Mouse (Mus musculus) hindlimb bud, embryonic 11.5 days (tissue): ENCODE results near the gene Smad6.
A peak's percentile ranks its signal among the peaks of the same experiment; 100 is the strongest.

Source experiments
- DNase-seq: peaks from one replicate; pipeline ENCODE4 v3.0.0-alpha.2; 2012; ENCODE audit warnings: low read depth, low spot score; ENCODE audit errors: extremely low spot score

Smad6 gene

DNA sequence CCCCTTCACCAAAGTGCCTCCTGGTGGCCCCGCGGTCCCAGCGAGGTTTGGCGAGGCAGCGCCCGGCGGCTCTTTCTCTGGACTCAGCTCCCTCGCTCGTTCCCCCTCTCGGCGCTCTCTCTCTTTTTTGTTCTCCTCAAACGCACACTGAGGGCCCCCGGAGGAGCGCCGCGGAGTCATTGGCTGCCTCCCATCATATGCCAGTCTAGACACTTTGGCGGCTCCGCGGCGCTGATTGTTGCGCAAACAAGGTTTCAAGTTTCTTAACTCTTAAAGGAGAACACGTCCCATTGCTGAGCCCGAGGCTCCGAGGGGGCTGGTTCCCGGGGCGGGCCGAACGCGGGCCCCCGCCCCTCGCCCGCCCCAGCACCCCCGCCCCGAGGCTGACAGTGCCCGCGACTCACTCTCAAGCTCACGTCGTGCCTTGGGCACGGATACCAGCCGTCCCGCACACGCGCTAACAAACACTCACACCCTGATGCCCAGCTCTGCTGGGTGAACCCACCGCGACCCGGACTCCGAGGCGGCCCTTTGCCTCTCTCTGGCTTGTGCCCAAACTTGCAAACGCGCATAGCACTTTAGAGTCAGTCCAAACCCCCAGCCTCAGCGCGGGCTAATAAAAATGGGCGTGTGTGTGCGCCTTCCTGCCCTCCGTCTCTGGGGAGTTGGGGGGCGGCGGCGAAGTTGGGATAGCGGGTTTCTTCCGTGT is at the start of gene Smad6:
Gene Smad6, minus strand, starts transcription at position 207 of the 709 bp plus-strand sequence.
- DNase-seq = peak; percentile 85

- DNase-seq = no peak
Observed at GRCm38 (mm10) chr9:64070674-64071073, 48.8 kb upstream of the Smad6 start.

- no peak for DNase-seq
Observed at GRCm38 (mm10) chr9:64069131-64069530, 47.3 kb upstream of the Smad6 start.

GRCm38 (mm10) chr9:64068571-64068970 is 46.7 kb upstream of the Smad6 start:
- no peak for DNase-seq

DNA sequence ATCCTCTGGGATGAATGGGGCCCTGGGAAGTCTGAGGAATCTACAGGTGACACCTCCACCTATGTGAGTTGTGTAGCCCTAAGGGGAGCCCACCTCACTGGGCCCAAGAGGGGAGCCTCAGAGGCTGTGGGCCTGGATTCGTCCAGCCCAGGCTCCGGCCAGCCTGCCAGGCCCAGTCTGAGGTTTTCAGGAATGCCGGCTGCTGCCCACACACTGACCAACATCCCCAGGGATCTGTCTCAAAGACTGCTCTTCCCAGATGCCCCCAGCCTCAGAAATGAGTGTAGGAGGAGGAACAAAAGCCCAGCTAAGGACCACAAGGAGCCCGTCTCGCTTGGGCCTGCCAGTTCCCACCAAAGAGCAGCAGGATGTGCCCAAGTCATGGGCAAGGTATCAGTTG is 45.9 kb upstream of the Smad6 start:
- DNase-seq = no peak

- no peak for DNase-seq
Observed at GRCm38 (mm10) chr9:64060033-64060539, 38.2 kb upstream of the Smad6 start.

DNA sequence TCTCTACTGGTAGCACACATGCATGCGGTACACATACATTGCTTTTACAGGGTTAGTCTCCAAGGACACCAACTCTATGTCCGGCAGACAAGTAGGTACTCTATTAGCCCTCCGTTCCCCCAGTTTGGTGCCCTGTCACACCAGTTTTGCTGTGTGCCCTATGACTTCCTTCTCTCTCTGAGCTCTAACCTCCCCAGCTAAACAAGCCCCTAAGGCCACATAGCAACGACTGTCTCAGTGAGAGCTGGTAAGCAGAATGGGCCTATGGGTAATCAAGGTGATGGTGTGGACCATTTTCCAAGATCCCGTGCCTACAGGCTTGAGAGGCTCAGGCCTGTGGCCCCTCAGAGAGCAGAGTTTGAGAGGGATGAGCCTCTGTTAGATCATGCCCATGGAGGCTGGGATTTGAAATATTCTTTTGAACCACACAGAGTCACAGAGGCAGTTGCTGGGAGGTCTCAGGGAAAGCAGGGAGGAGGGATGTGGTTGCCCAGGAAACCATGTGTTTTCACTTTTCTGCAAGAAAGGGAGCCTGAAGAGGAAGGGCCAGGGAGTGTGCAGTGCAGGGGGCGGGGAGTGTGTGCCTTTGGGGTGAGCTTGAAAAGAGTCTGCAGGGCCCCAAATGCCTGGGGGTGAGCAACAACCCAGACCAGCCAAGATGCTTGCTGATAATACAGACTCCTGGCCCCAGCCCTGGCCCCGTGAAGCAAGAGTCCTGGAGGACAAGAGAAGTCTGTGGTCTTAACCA is 36.2 kb upstream of the Smad6 start:
- DNase-seq = no peak

DNA sequence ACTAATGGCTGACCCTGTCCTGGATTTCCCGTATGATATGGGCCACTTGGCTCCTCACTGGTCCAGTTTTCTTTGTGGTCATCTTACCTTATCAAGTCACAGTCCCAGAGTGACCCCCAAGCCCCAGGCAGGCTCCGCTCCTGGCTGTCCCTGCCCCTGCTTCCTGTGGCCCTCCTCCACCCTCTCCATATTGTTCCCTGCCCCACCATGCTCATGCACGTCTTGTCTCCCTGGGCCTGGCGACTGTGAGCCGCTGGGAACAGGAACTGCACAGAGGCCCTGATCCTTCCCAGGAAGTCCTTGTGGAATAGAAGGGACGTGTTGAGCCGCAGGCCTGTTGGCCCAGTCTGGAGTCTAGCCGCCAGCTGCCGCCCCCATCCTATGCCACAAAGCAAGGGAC is 33.3 kb upstream of the Smad6 start:
- DNase-seq = no peak

- DNase-seq = no peak
Observed at GRCm38 (mm10) chr9:64053786-64054185, 31.9 kb upstream of the Smad6 start.

GRCm38 (mm10) chr9:64051241-64051640 is 29.4 kb upstream of the Smad6 start:
- DNase-seq = no peak

DNA sequence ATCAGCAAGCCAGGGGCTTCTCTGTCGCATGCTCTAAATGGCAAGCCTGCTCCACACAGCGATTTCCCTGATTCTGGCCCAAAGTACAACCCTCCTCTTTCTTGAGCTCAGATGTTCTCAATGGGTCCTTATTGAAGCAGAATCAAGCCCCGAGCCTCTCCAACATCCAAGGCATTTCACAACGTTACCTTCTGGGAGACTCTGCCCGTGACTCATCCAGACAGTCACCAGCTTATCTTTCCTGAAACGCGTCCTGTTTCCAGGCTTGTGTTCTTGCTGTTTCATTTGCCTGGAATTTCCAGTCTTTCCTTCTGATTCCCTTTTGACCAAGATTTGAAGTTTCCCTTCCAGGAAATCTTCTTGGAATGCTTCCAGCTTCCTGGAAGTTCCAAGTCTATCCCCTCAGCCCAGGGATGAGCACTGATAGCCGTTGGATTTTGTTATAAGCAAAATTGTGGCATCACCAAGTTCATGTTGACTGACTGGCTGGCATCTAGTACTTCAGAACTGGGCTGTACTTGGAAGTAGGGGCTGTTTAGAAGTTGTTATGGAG is 28.7 kb upstream of the Smad6 start:
- no peak for DNase-seq

GRCm38 (mm10) chr9:64049471-64050380 is 27.9 kb upstream of the Smad6 start:
- DNase-seq = no peak

- no peak for DNase-seq
Observed at GRCm38 (mm10) chr9:64045117-64045890, 23.4 kb upstream of the Smad6 start.

DNA sequence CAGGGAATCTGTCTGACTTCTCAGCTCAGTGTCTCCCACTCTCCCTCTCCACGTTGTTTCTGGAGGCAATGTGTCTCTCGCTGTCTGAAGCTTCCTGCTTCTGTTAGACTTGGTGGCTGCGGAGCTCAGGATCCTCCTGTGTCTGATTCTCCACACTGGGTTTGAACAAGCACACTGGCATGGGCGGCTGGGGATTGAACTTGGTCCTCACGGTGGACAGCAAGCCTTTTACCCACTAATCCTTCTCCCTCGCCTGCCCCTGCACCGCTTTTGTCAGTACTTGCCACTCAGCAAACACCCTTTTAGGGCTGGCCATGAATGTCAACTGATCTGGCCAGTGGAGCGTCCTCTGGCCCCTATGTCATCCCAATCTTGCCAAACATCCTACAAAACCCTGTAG is 22.5 kb upstream of the Smad6 start:
- DNase-seq = no peak

- no peak for DNase-seq
Observed at GRCm38 (mm10) chr9:64042911-64043310, 21.1 kb upstream of the Smad6 start.

DNA sequence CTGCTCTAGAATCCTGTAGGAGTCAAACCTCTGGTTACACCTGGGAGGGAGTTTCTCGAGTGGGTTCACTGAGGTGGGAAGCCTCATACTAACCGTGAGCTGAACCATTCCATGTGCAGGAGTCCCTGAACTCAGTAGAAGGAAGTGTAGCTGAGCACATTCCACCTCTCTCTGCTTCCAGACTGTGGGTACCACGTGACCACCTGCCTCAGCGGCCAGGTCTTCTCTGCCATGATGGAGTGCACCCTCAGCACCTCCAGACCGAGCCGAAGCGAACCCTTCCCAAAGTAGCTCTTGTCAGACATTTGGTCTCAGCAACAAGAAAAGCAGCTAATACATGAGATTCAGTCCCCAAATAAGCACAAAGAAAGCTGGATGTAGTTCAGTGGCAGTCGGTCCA is 20.4 kb upstream of the Smad6 start:
- no peak for DNase-seq

- DNase-seq = no peak
Observed at GRCm38 (mm10) chr9:64029908-64030631, 8.2 kb upstream of the Smad6 start.

DNA sequence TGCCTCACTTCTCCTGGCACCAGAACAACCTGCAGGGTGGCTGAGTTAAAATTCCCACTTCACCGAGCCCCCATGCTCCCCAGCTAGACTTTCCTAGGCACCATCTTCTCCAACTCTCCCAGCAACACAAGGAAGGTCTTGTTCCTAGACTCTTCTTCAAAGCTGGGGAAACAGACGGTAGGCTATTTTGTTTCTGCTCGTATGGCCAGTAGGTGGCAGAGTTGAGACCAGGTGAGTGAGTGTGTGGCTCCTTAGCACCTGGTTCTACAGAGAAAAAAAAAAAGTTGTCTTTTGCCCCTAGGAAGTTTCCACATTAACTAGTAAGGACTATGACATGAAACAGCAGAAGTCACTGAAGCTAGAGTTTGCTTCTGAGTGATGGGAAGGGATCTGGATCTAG is 3.7 kb upstream of the Smad6 start:
- no peak for DNase-seq

GRCm38 (mm10) chr9:64024976-64025375 is 3.1 kb upstream of the Smad6 start:
- DNase-seq = no peak
